Mouse (Mus musculus) embryonic fibroblast, embryonic 13.5 days (primary cell): ENCODE data around the gene Samd4b.

Source experiments
- CTCF ChIP-seq: IDR thresholded peaks from 2 replicates; pipeline ENCODE4 v1.5.1; 2011; ENCODE audit warnings: mild to moderate bottlenecking, control low read depth, low read length, moderate library complexity, borderline replicate concordance; ENCODE audit not compliant: insufficient read depth
- POLR2A ChIP-seq: IDR thresholded peaks from 2 replicates; pipeline ENCODE4 v1.6.1; 2011; ENCODE audit warnings: low read depth, mild to moderate bottlenecking, control low read depth, low read length, moderate library complexity

DNA sequence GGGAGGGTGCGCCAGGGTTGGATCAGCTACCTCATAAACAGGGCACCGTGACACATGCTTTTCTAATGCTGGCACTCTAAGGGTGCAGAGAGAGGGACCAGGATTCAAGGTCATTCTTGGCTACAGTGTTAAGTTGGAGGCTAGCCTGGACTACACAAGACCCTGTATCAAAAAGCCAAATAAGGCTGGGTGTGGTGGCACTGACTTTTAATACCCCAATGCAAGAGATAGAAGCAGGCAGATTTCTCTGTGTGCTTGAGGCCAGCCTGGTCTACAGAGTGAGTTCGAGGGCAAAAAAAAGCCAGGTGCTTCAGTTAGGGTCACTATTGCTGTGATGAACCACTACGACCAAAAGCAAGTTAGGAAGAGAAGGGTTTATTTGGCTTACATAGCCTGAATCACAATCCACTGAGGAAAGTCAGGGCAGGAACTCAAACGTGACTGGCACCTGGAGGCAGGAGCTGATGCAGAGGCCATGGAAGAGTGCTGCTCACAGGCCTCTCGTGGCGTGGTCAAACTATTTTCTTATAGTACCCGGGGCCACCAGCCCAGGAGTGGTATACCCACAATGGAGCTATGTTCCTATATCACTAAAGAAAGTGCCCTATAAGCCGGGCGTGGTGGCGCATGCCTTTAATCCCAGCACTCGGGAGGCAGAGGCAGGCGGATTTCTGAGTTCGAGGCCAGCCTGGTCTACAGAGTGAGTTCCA lies 156.0 kb downstream of the Samd4b start:
- TF ChIP-seq CTCF (no peak), POLR2A (no peak)
